Mouse (Mus musculus) embryonic facial prominence, embryonic 14.5 days (tissue): ENCODE data around the gene Muc4. TPM values are rescaled to one million over a fixed set of nuclear protein-coding genes. Genes with fewer than 3 reads are reported as not detected.

Experiments used
- ATAC-seq: fragments of 200-750 bp; cut with Nextera tagmentation; 2 replicates; pipeline ENCODE4 v1.8.0; 2017; ENCODE audit warnings: low read depth, moderate number of reproducible peaks, moderate TSS enrichment
- DNase-seq: peaks from one replicate; pipeline ENCODE4 v3.0.0-alpha.2; 2015; ENCODE audit warnings: low spot score
- H3K27ac ChIP-seq: fragments of 300-500 bp; sonication (generic); replicated peaks from 2 replicates; pipeline ENCODE4 v1.5.1; 2014; ENCODE audit warnings: low read depth, mild to moderate bottlenecking, low read length, moderate library complexity
- H3K27me3 ChIP-seq: fragments of 300-500 bp; sonication (generic); replicated peaks from 2 replicates; pipeline ENCODE4 v1.6.1; 2014; ENCODE audit warnings: low read length; ENCODE audit not compliant: control insufficient read depth, insufficient read depth
- H3K36me3 ChIP-seq: fragments of 300-500 bp; sonication (generic); 2 replicates; pipeline ENCODE4 v1.6.1; 2014; ENCODE audit warnings: low read length, mixed read lengths; ENCODE audit not compliant: control insufficient read depth, insufficient read depth
- H3K4me1 ChIP-seq: fragments of 300-500 bp; sonication (generic); 2 replicates; pipeline ENCODE4 v1.6.1; 2014; ENCODE audit warnings: antibody characterized with exemption, low read length; ENCODE audit not compliant: control insufficient read depth, insufficient read depth
- H3K4me2 ChIP-seq: fragments of 300-500 bp; sonication (generic); 2 replicates; pipeline ENCODE4 v1.6.1; 2014; ENCODE audit warnings: low read depth, mild to moderate bottlenecking, low read length, moderate library complexity, mixed read lengths
- H3K4me3 ChIP-seq: fragments of 300-500 bp; sonication (generic); 2 replicates; pipeline ENCODE4 v1.5.1; 2014; ENCODE audit warnings: low read depth, mild to moderate bottlenecking, low read length
- H3K9ac ChIP-seq: fragments of 300-500 bp; sonication (generic); 2 replicates; pipeline ENCODE4 v1.6.1; 2014; ENCODE audit warnings: low read depth, mild to moderate bottlenecking, low read length, moderate library complexity, mixed read lengths
- H3K9me3 ChIP-seq: fragments of 300-500 bp; sonication (generic); 2 replicates; pipeline ENCODE4 v1.6.1; 2016; ENCODE audit warnings: low read length; ENCODE audit not compliant: control insufficient read depth
- WGBS: fragments of 180-500 bp; shearing (Covaris S2); extraction: QIAGEN DNeasy Blood & Tissue Kit; methylation state at CpG from one replicate; pipeline ENCODE4 v1.1.7; 2014; 5-methylcytosine and 5-hydroxymethylcytosine counted together
- polyA plus RNA-seq: library from polyadenylated mRNA; unstranded; fragments of >200 nt; fragmentation: Nextera tagmentation; extraction: Ambion mirVana; gene quantifications from 2 replicates; pipeline ENCODE4 v1.2.1, GENCODE M21; 2014

Gene Muc4
- polyA plus RNA-seq, 1 experiment from 2014 or later: 1.6 TPM

DNA sequence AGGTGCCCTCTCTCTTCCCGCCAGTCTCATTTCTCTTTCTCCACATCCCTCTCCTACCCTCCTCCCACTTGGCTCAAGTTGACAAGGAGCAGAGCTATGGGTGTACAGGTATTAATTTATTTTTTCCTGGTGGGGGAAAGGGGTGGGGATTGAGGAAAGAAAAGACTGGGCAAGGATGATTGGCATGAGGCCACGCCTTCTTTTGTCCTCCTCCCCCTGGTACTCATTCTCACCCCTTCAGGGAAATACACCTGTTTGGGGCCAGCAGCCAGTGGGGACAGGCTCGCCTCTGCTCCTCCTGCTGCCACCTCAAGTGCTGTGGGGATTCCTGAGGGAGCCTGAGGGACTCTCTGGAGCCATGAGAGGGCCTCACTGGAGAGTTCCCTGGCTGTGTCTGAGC lies 336 bp downstream of the Muc4 start:
- no peaks in the 10 kb centered on the region for H3K9me3 ChIP-seq
- H3K27ac ChIP-seq: no peak overlapping the region
- no peak overlapping the region for H3K9ac ChIP-seq
- no peak overlapping the region for H3K4me2 ChIP-seq
- no peak overlapping the region for H3K4me3 ChIP-seq
- peak; percentile 87; the same call in 1 of the 2 replicates for ATAC-seq
- H3K36me3 ChIP-seq: no peaks in the 10 kb centered on the region
- 56% methylated on average over 3 of the region's 3 CpGs for WGBS
- no peaks in the 10 kb centered on the region for H3K4me1 ChIP-seq
- H3K27me3 ChIP-seq: no peaks in the 10 kb centered on the region
- peak; percentile 55 for DNase-seq

DNA sequence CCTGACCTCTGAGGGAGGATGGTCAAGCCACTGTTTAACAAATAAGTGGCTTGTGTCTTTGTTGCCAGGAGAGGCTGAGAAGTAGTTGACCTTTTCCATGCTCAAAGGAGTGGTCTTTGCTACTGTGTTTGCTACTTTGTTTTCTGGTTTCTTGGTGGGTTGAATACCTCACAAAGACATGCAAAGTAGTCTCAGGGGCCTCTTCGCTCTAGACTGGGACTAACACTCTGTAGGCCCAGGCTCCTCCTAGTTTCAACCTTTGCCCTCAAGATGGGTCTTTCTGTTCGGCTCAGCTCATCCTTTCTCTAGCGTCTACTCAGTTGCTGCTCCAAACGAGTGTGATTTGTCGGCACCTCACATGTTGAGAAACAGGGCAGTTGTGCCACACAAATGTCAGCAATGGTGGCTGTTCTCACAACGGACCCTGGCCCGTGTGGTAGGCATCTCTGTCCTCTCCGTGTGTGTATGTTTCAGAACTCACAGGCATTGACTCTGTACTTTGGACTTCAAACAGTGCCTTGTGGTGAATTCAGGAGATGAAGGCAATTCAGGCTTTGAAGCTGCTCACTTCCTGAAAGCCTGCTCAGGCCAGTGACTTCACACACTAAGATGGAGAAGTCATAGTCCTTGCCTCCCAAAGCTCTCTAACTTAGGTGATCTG lies 4.4 kb downstream of the Muc4 start:
- no peak overlapping the region for H3K27ac ChIP-seq
- H3K4me3 ChIP-seq: no peak overlapping the region

DNA sequence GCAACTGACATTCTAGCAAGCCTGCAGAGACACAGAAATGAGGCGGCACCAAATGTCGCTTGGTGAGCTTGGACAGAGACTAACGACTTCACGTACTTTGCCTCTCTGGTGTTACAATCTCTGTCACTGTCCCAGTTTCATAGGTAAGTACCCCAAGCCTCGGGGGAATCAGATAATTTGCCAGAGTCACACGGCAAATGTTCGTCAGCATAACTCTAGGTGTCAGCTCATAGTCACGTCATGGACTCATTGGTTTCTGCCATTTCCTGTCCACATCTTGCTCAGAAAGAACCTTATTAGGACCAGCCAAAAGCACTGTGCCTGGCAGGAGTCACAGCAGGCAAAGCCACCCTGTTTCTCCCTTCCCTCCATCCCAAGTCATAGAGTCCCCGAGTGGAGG lies 5.7 kb downstream of the Muc4 start:
- Histone ChIP-seq H3K27me3 (no peaks in the 10 kb centered on the region), H3K9ac (no peak overlapping the region), H3K9me3 (no peaks in the 10 kb centered on the region), H3K4me1 (no peaks in the 10 kb centered on the region), H3K27ac (no peak overlapping the region), H3K4me2 (no peak overlapping the region), H3K36me3 (no peaks in the 10 kb centered on the region), H3K4me3 (no peak overlapping the region)
- WGBS: 72% methylated on average over 9 of the region's 9 CpGs
- no peak for DNase-seq
- ATAC-seq: no peak

More for the DNA sequence above, 4.4 kb downstream of the Muc4 start:
- H3K9ac ChIP-seq: no peak overlapping the region
- no peak for ATAC-seq
- H3K36me3 ChIP-seq: no peaks in the 10 kb centered on the region
- WGBS: 84% methylated on average over 8 of the region's 8 CpGs
- no peaks in the 10 kb centered on the region for H3K27me3 ChIP-seq
- no peaks in the 10 kb centered on the region for H3K4me1 ChIP-seq
- no peak for DNase-seq
- no peak overlapping the region for H3K4me2 ChIP-seq
- no peaks in the 10 kb centered on the region for H3K9me3 ChIP-seq

DNA sequence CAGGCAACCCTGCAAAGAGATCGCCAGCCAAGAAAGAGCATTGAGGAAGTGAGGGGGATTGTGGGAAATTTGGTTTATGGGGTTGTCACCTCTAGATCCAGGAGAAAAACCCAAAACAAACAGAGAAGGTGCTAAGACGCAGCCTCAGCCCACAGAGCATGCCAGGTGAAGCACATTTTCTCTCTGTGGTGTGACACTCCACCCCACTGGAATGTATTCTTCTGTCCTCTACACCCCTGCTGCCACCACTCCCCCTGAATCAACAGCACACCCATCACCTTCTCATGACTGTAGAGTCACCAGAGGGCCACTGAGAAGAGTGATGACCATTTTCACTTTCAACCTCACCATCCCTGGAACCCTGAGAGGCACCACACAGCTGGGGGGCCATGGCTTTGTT lies 7.0 kb downstream of the Muc4 start:
- Histone ChIP-seq H3K9ac (no peak overlapping the region), H3K4me1 (no peaks in the 10 kb centered on the region), H3K4me2 (no peak overlapping the region), H3K27ac (no peak overlapping the region), H3K4me3 (no peak overlapping the region), H3K36me3 (no peaks in the 10 kb centered on the region), H3K9me3 (no peaks in the 10 kb centered on the region), H3K27me3 (no peaks in the 10 kb centered on the region)
- no peak for DNase-seq
- ATAC-seq: no peak
- 71% methylated on average over 2 of the region's 2 CpGs for WGBS

DNA sequence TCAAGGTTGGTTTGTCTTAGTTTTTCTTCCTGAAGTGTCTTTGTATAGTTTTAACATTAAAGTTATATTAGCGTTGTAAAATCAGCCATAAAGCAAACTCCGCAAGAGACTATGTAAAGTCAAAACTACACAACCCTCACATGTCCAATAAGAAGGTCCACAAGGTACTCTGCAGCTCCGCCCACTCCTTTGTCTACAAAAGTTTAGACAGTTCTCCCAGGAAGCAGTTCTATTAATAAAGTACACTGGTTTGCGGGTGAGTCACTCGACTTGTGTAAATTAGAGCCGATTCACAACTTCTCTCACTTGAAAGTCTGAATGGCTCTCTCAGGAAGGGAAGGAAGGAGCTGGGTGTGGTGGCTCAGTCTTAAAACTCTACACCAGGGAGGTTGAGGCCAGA lies 10.2 kb downstream of the Muc4 start:
- DNase-seq: no peak
- no peak overlapping the region for H3K27ac ChIP-seq
- WGBS: 79% methylated on average over 6 of the region's 6 CpGs
- no peaks in the 10 kb centered on the region for H3K4me1 ChIP-seq
- H3K27me3 ChIP-seq: no peaks in the 10 kb centered on the region
- ATAC-seq: no peak
- no peaks in the 10 kb centered on the region for H3K9me3 ChIP-seq
- no peak overlapping the region for H3K4me3 ChIP-seq
- no peaks in the 10 kb centered on the region for H3K36me3 ChIP-seq
- H3K4me2 ChIP-seq: no peak overlapping the region
- no peak overlapping the region for H3K9ac ChIP-seq

DNA sequence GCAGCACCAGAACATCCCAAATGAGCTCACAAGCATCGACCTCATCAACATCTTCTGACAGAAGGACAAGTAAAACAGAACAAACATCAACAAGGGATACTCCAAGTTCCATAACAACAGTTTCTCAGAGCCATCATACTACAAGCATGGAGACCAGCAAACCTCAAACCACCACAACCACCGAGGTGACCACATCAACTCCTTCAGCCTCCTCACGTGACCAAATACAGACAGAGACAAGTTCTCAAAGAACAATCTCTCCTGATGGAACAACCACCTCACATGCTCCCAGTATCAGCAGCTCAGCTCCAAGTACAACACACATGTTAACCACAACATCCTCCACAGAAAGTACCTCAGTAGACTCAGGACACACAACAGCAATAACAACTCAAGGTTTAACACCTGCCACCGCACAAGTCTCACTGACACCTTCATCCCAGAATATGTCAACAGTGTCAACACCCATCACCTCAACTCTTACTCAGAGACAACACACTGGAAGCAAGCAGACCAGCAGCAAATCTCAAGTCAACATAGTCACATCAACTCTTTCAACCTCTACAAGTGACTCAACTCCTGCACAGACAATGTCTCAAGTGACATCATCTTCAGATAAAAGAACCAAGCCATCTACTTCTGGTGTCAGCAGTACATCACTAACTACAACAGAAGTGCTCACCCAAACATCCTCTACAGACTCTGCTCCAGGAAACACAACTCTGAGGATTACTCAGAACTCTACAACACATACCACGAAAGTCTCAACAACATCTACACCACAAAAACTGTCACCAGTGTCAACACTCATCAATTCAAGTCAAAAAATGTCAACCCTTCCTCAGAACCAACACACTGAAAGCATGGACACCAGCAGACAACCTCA lies 14.8 kb downstream of the Muc4 start:
- Histone ChIP-seq H3K27me3 (no peaks in the 10 kb centered on the region), H3K9me3 (no peaks in the 10 kb centered on the region), H3K9ac (no peak overlapping the region), H3K4me2 (no peak overlapping the region), H3K36me3 (no peaks in the 10 kb centered on the region), H3K27ac (no peak overlapping the region), H3K4me1 (no peaks in the 10 kb centered on the region), H3K4me3 (no peak overlapping the region)
- 81% methylated on average over 5 of the region's 5 CpGs for WGBS
- ATAC-seq (no peak), DNase-seq (no peak)

DNA sequence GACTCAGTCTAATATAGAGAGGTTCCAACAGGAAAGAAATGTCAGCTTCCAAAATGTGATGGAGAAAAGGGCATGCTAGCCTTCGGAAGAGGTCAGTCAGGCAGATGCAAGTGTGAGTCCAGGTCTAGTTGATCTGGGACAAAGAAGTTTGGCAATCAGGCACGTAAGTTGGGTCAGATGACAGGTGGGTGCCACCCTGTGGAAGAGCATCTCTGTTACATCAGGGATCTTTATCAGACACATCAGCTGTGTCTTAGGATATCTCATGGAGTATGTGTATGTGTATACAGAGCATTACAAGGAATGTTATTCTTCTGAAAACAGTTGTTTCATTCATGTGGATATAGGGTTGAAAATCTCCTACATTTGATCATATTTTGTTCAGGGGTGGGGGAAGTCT lies 28.9 kb downstream of the Muc4 start:
- Histone ChIP-seq H3K27me3 (no peaks in the 10 kb centered on the region), H3K9me3 (no peaks in the 10 kb centered on the region), H3K4me3 (no peak overlapping the region), H3K4me1 (no peaks in the 10 kb centered on the region), H3K36me3 (no peaks in the 10 kb centered on the region), H3K27ac (no peak overlapping the region), H3K9ac (no peak overlapping the region), H3K4me2 (no peak overlapping the region)
- ATAC-seq (no peak), DNase-seq (no peak)
- 82% methylated on average over 2 of the region's 2 CpGs for WGBS

DNA sequence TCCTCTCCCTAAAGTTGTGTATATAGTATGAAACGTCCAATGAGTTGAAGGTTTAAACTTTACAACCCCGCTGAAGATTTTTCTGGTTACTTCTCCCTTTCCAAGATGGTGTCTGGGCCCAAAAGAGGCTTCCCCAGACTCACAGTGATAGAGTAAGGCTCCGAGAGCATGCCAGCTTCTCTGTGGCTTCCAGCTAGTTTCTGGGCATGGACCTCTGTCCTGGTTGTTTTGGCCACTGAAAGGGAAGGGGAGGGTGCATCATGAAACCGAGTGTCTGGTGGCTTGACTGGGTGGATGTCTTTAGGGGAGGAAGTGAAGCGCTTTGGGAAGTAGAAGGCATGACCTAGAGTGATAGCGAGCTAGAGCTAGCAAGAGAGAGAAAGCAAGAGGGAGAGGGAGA lies 29.3 kb downstream of the Muc4 start:
- 65% methylated on average over 6 of the region's 6 CpGs for WGBS

More for the DNA sequence above, 29.3 kb downstream of the Muc4 start:
- Histone ChIP-seq H3K9ac (no peak overlapping the region), H3K4me3 (no peak overlapping the region), H3K4me2 (no peak overlapping the region), H3K4me1 (no peaks in the 10 kb centered on the region), H3K9me3 (no peaks in the 10 kb centered on the region), H3K36me3 (no peaks in the 10 kb centered on the region), H3K27ac (no peak overlapping the region), H3K27me3 (no peaks in the 10 kb centered on the region)
- ATAC-seq (no peak), DNase-seq (no peak)
